Mouse (Mus musculus) brain, adult 2 months (tissue): ENCODE measurements around the gene Josd1.

Experiments
- DNase-seq: peaks from one replicate; pipeline ENCODE4 v3.0.0; 2011; ENCODE audit warnings: low read depth, low spot score

Josd1 gene

GRCm38 (mm10) chr15:79658531-79659375, 29.0 kb downstream of the Josd1 start, which contains the start of the genes Fam227a and Cby1:
Gene Fam227a, minus strand, starts transcription at chr15:79658956.
Gene Cby1, plus strand, starts transcription at chr15:79659199.
- DNase-seq, result peak; percentile 96

GRCm38 (mm10) chr15:79657837-79658530, 29.7 kb downstream of the Josd1 start:
- DNase-seq, result peak; percentile 92

- DNase-seq, result peak; percentile 79
These were observed 31.3 kb downstream of the Josd1 start for GRCm38 (mm10) chr15:79656451-79656850.

GRCm38 (mm10) chr15:79651481-79651880, 36.2 kb downstream of the Josd1 start:
- no peak for DNase-seq

GRCm38 (mm10) chr15:79650569-79650968, 37.1 kb downstream of the Josd1 start:
- no peak for DNase-seq

GRCm38 (mm10) chr15:79648130-79648529, 39.6 kb downstream of the Josd1 start:
- peak; percentile 62 for DNase-seq

- DNase-seq, result no peak
These were observed 42.2 kb downstream of the Josd1 start for GRCm38 (mm10) chr15:79645483-79645882.

GRCm38 (mm10) chr15:79641135-79641817, 46.4 kb downstream of the Josd1 start:
- DNase-seq, result peak; percentile 59

GRCm38 (mm10) chr15:79630471-79630870, 57.2 kb downstream of the Josd1 start:
- no peak for DNase-seq
